Mouse (Mus musculus): ENCODE measurements around the gene Supt6.

DNA sequence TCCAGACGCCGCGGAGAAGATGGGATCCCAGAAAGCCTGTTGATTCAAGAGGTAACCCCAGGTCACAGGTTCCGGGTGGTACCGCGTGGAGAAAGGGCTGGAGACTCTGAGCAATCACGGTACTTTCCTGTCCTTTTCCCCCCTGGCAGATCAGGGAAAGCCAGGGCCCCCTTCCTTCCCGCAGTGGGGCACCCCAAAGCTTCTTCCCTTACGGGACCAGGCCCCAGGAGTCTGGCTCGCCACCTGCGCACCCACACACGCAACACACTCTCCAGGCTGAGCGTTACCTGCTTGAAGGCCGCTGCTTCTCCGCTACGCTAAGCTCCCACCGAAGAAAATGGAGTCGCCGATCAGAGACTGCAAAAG lies 543 bp downstream of the Supt6 start:
- TF ChIP-seq CTCF (IDR thresholded peaks at IDR 0.05; ENCODE audit: low read depth) = no peak
- no peak for TF ChIP-seq EP300 (optimal IDR thresholded peaks at IDR 0.05)
